Mouse (Mus musculus) cerebellum, adult 8-10 months (tissue): ENCODE measurements around the gene B3gnt9.
A peak's percentile ranks its signal among the peaks of the same experiment; 100 is the strongest.

Source experiments
- DNase-seq: peaks from one replicate; pipeline ENCODE4 v3.0.0; 2022

B3gnt9 gene

GRCm38 (mm10) chr8:105281821-105282220, 26.9 kb upstream of the B3gnt9 start:
- DNase-seq = no peak

GRCm38 (mm10) chr8:105280567-105280966, 25.6 kb upstream of the B3gnt9 start:
- no peak for DNase-seq

GRCm38 (mm10) chr8:105278911-105279334, 24.0 kb upstream of the B3gnt9 start:
- DNase-seq = peak; percentile 92

- DNase-seq = no peak
These were observed 21.6 kb upstream of the B3gnt9 start for GRCm38 (mm10) chr8:105276292-105277120.

DNA sequence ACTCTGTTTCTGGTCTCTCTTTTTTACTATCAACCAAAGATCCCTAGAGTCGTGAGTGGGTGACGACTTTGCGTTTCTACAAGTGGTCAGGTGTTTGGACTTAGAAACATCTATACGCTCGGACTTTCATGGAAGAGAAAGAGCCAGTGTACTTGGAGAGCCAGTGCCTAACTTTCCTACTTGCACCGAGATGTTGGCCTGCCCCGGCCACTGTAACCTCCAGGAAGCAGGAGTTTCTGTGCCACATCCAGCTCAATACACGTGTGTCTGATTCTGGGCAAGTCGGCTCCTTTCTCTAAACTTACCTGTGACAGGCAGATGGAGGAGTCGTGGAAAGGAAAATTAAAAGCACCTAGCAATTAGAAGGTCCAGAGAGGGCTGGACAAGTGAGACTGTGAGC, 20.9 kb upstream of the B3gnt9 start, which contains the start of gene Nol3:
TSS of gene Nol3 (plus strand) at position 301 of the 400 bp plus-strand sequence.
- DNase-seq = no peak

GRCm38 (mm10) chr8:105275387-105275786, 20.4 kb upstream of the B3gnt9 start:
- DNase-seq = no peak

GRCm38 (mm10) chr8:105270916-105271186, 15.9 kb upstream of the B3gnt9 start:
- DNase-seq = peak; percentile 20

DNA sequence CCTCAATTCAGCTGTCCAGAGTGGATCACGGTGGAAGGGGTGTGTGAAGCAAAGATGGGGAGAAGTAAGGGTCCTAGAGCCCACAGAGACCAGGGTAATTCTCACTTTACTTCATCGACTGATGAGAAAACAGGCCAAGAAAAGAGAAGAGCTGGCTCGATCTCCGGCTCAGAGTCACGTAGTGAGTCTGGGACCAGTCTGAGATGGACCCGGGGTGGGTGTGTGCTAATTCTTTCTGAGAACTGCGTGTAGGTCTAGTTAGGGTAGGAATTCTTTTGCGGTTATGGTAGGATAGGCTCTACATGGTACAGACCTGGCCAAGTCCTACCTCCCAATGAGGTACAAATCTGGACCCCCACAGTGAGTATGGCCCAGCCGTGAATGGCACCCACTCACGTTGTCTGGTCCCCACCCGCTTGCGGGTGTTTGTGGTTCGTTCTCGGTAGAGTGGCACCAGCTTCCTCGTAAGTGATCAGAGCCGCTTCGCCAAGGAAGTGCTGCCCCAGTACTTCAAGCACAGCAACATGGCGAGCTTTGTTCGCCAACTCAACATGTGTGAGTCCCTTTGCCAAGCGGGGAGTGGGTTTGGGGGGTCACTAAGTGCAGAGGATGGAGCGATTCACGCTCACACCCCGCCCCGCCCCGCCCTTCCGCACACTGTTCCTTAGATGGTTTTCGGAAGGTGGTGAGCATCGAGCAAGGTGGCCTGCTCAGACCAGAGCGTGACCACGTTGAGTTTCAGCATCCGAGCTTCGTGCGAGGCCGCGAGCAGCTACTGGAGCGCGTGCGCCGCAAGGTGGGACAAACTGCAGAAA, 15.4 kb upstream of the B3gnt9 start:
- no peak for DNase-seq

DNA sequence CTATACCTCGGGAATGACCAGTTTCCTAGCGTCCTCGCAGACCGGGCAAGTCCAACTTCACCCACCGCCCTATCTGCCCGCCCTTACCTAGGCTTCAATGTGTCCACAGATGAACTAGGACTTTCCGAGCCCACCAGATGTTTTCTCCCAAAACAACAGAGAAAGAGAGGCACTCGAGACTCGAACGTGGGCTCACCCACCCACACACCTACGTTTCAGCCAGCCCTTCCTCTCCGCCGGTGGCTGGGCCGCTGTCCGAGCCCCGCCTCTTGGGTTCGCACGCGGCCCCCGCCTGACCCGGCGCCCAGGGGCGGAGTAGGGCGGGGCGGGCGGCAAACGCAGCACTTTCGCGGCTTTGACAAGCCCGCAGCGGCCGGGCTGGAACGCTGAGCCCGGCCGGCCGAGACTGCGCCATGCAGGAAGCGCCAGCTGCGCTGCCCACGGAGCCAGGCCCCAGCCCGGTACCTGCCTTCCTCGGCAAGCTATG, 14.6 kb upstream of the B3gnt9 start, which contains the start of gene Hsf4:
TSS of gene Hsf4 (plus strand) at position 341 of the 487 bp plus-strand sequence.
- peak; percentile 65 for DNase-seq

DNA sequence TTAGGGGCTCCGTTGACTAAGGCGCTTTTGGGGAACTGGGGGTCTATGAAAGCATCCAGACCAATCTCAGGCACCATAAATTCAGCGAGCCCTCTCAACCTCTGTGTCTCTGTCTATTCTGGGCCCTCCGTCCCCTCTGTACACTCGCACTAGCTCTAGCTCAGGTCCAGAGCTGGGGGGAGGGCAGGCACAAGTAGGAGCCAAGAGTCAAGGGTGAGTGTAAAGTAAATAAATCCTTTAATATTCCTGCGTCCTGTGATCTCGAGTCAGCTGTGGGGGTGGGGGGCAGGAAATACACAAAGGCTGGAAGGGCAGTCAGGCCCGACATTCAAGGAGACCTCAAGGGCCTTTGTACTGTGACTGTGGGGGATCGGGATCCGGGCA, 14.1 kb upstream of the B3gnt9 start:
- DNase-seq = no peak

DNA sequence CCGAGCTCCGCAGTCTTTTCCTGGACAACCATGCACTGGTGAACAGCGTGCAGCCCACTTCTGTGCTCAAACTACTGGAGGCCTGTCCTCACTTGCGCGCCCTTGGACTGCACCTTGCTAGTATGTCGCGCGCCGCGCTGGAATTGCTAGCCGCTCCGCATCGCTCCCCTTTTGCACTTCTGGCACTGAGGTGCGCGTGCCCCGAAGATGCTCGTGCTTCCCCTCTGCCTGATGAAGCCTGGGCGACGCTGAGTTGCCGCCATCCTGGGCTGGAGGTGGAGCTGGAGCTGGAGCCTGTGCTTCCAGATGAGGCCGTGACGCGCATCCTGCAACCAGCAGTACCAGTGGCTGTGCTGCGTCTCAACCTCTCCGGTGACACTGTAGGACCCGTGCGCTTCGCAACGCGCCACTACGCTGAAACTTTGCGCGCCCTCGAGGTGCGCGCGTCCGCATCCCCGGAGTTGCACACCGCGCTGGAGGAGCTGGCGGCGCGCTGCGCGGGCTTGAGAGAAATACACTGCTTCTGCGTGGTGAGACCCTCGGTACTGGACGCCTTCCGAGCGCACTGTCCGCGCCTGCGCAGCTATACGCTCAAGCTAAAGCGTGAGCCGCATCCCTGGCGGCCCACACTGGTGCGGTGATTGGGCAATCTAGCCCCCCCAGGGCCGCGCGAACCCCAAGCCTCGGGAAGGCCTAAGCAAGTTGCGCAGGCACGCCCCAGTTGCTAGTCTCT, 13.6 kb upstream of the B3gnt9 start:
- DNase-seq = peak; percentile 61

DNA sequence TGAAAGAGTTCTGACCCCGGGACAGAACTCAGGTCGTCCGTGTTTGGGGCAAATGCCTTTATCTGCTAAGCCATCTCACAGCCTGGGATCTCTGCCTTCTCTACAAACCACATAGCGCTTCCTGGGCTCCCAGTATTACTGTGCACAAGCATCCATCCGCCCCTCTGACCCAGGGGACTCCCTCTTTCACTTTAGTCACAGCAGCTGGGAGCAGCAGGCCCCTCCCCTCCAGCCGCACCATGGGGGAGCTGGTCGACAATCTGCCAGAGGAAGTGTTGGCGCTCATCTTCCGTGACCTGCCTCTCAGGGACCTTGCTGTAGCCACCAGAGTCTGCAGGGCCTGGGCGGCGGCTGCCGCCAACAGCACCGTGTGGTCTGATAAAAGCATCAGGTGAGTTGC, 11.8 kb upstream of the B3gnt9 start:
- DNase-seq = peak; percentile 13

DNA sequence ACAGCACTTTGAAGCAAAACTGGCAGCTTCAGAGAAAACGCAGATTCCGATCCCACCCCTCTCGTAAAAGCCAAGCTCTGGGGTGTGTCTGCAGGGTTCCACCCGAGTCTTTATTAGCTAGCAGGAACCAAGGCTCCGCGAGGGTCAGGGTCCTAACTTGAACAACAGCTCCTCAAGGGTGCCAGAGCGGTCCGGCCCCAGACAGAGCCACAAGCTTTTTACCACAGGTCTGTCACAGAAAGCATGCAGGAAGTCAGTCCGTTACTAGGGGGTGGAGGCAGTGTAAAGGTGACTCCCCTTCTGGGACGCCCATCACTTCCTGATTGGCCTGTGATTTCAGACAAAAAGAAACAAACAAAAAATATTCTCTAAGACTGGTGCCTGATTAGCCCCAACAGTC, 10.2 kb upstream of the B3gnt9 start:
- peak; percentile 13 for DNase-seq

- peak; percentile 56 for DNase-seq
These were observed 9.3 kb upstream of the B3gnt9 start, which contains the start of the genes Tradd and Fbxl8 for GRCm38 (mm10) chr8:105264024-105264982. Gene Tradd, minus strand, starts transcription at chr8:105264609. Gene Fbxl8, plus strand, starts transcription at chr8:105264648.

DNA sequence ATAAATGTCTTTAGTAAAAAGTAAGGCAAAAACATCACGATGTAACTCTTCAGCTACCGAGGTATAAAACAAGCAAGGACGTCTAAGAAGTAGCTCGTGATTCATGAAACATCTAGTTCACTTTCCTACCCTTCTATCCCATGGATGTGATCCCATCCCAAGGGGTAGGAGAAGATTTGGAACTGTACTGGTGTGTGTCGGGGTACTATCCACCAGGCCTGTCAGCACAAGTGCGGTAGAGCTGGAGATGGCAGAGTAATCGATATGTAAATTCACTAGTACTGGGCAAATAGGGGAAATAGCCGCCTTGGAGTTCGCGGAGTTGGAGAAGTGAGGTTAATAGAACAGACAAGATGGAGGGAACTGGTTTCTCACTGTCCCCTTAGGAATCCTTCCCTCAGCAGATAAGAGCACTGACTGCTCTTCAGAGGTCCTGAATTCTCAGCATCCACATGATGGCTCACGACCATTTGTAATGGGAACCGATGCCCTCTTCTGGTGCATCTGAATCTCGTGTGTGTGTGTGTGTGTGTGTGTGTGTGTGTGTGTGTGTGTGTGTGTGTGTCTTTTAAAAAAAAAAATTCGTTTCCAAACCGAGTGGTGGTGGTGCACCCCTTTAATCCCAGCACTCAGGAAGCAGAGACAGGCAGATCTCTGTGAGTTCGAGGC, 8.4 kb upstream of the B3gnt9 start:
- no peak for DNase-seq

DNA sequence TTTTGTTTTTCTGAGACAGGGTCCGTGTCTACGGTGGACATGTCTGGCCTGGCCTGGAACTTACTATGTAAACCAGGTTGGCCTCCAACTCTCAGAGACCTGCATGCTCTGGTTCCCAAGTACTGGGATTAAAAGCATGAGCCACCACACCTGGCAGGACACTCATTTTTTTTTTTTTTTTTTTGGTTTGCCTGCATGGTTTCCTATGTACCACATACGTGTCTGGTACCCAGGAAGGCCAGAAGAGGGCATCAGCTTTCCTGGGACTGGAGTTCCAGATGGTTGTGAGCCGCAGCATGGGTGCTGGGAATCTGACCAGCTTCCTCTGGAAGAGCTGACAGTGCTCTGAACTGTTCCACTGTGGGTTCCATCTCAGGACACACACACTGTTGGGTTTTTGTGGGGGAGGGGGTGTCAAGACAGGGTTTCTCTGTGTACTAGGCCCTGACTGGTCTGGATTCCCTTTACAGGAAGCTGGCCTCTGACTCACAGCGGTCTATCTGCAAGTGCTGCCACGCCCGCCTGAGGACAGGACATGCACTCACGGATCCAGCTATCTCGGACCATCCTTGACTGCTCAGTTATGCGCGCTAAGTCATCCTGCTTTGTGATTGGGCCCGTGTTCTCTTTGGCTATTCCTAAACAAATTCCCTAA, 6.5 kb upstream of the B3gnt9 start:
- no peak for DNase-seq

DNA sequence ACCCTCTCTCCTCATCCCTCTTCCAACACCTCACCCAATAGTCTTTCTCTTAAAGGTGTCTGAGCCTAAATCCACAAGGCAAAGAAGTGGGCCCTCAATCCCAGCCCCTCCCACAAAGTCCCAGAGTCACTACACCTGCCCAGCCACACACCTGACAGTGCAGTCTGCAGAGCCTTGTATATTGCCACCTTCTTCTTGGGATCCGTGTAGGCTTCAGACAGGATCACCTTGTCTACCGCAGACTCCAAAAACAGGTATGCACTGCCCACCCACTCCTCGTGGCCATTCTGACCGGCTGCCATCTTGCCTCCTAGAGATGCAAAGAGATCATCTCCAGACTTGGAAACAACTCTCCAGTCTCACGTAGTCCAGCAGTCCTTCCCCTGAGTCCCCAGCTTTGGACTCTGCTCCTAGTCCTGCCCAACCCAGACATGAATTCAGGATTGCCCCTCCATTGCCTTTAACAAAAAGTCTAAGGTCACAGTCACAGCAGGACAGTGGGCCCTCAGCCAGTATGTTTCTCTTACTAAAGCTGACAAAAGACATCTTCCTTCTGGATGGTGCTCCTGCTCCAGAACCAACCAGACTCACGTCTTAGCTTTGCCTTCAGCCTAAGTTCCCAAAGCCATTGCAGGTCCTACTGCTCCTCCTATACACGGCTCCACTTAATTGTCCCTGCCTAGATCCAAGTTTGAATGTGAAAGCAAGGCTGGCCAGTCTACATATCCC, 5.6 kb upstream of the B3gnt9 start:
- peak; percentile 15 for DNase-seq

DNA sequence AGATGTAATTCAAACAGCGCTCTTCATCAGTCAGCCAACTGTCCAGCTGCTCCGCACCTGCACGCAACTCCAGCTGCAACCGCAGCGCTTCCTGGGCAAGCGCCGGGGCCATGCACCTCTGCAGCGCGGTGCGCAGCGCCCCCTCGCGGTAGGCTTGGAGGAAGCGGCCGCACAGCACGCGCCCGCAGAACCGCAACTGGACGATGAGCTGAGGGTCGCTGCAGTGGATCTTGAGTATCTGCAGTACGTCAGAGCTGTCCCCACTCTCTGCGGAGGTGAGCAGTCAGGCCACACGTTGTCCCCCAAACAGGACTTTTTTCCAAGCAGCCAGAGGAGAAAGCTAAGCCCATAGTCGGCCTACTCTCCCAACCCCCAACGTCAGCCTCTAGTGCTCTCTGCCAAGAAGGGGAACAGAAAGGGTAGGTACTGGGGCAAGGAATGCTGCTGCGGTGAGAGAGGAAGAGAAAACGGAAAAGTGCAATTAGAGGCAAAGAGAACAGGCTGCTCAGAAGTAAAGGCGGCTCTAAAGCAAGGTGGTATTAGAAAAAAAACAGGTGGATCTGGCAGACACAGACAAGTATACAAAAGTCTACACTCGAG, 4.9 kb upstream of the B3gnt9 start:
- peak; percentile 75 for DNase-seq

DNA sequence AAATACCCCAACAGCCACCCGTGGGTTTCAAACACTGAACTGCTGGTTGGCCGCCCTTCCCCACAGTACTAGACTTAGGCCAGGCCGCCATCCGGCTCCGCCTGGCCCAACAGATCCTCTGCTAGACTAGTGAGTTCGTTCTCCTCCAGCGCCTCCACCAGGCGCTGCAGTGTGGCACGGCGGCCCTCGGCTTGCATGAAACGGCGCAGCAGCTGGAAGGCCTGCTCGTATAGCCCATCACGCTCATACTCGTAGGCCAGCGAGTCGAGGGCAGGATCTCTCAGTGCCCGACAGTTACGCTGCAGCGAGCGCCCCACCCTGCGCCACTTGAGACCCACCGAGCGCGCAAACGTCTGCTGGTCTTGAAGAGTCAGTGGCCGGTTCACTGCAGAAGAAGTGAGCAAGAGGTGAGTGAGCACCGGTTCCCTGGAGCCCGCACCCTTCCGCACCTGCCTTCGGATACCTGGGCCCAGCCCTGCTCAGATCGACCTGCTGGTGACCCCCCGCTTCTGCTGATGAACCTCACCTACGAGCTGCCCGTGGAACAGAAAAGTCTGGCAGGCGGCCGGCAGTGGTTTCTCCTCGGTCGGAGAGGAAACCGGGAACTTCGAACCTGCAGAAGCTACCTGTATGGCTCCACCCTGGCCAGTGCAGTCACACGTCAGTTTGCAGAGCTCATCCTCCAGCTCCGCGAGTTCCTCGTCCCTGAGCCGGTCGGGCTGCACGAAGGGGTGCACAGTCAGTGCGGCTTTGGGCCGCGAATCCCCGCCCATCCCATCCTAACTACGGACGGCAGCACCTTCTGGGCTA, 4.2 kb upstream of the B3gnt9 start:
- peak; percentile 26 for DNase-seq
